Mouse (Mus musculus) liver, embryonic 11.5 days (tissue): ENCODE measurements around the gene Mipol1. TPM values are rescaled to one million over a fixed set of nuclear protein-coding genes. Genes with fewer than 3 reads are reported as not detected.

Source experiments
- ATAC-seq: fragments of 200-750 bp; cut with Nextera tagmentation; replicated peaks from 2 replicates; pipeline ENCODE4 v1.8.0; 2017; ENCODE audit warnings: moderate number of reproducible peaks, mild to moderate bottlenecking, moderate TSS enrichment, moderate library complexity; ENCODE audit not compliant: low FRiP score
- DNase-seq: peaks from one replicate; pipeline ENCODE4 v3.0.0-alpha.2; 2017; ENCODE audit warnings: low spot score
- H3K27ac ChIP-seq: fragments of 300-500 bp; sonication (generic); 2 replicates; pipeline ENCODE4 v1.5.1; 2014; ENCODE audit warnings: mild to moderate bottlenecking, low read depth, low read length, control low read depth
- H3K27me3 ChIP-seq: fragments of 300-500 bp; sonication (generic); replicated peaks from 2 replicates; pipeline ENCODE4 v1.6.1; 2014; ENCODE audit warnings: low read length, mixed read lengths; ENCODE audit not compliant: control insufficient read depth, insufficient read depth
- H3K36me3 ChIP-seq: fragments of 300-500 bp; sonication (generic); 2 replicates; pipeline ENCODE4 v1.6.1; 2014; ENCODE audit warnings: mild to moderate bottlenecking, low read length, moderate library complexity, mixed read lengths; ENCODE audit not compliant: control insufficient read depth, insufficient read depth
- H3K4me1 ChIP-seq: fragments of 300-500 bp; sonication (generic); replicated peaks from 2 replicates; pipeline ENCODE4 v1.6.1; 2014; ENCODE audit warnings: low read length, mixed read lengths; ENCODE audit not compliant: control insufficient read depth, insufficient read depth
- H3K4me2 ChIP-seq: fragments of 300-500 bp; sonication (generic); 2 replicates; pipeline ENCODE4 v1.6.1; 2014; ENCODE audit warnings: mild to moderate bottlenecking, control low read depth, moderate library complexity
- H3K4me3 ChIP-seq: fragments of 300-500 bp; sonication (generic); 2 replicates; pipeline ENCODE4 v1.5.1; 2014; ENCODE audit warnings: low read depth, low read length, control low read depth
- H3K9ac ChIP-seq: fragments of 300-500 bp; sonication (generic); 2 replicates; pipeline ENCODE4 v1.6.1; 2014; ENCODE audit warnings: low read depth, low read length, control low read depth
- H3K9me3 ChIP-seq: fragments of 300-500 bp; sonication (generic); 2 replicates; pipeline ENCODE4 v1.6.1; 2016; ENCODE audit warnings: low read length, inconsistent platforms, mixed read lengths; ENCODE audit not compliant: control insufficient read depth
- WGBS: fragments of 180-500 bp; shearing (Covaris S2); extraction: QIAGEN DNeasy Blood & Tissue Kit; methylation state at CpG from one replicate; pipeline ENCODE4 v1.1.7; 2014; 5-methylcytosine and 5-hydroxymethylcytosine counted together
- polyA plus RNA-seq: library from polyadenylated mRNA; unstranded; fragments of >200 nt; fragmentation: Nextera tagmentation; extraction: Ambion mirVana; gene quantifications from 2 replicates; pipeline ENCODE4 v1.2.1, GENCODE M21; 2014

Gene Mipol1
- polyA plus RNA-seq, 1 experiment from 2014 or later: 11.0 TPM

DNA sequence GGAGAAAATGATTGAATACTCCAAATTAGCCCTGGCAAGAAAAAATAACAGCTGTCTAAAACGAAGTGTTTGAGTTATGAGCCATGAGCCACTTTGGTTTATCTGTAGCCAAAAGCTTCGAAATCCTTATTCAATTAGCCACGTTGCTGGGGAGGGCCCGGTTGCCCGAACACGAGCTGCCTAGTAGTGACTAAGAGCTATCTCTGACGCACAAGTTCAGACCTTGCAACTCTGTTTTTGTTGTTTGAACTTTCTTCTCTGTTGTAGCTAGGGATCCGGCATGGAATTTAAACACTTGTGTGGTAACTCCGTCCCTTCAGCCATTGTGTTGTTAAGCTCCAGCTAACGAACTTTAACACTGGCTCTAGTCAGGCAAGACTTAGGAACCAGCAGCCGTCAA, 278.7 kb downstream of the Mipol1 start:
- Histone ChIP-seq H3K27ac (no peak overlapping the region), H3K4me2 (no peak overlapping the region), H3K27me3 (no peaks in the 10 kb centered on the region), H3K36me3 (no peaks in the 10 kb centered on the region), H3K9ac (no peak overlapping the region), H3K4me1 (no peaks in the 10 kb centered on the region), H3K9me3 (no peaks in the 10 kb centered on the region), H3K4me3 (no peak overlapping the region)
- 62% methylated on average over 11 of the region's 11 CpGs for WGBS
- DNase-seq: no peak
- no peak for ATAC-seq

DNA sequence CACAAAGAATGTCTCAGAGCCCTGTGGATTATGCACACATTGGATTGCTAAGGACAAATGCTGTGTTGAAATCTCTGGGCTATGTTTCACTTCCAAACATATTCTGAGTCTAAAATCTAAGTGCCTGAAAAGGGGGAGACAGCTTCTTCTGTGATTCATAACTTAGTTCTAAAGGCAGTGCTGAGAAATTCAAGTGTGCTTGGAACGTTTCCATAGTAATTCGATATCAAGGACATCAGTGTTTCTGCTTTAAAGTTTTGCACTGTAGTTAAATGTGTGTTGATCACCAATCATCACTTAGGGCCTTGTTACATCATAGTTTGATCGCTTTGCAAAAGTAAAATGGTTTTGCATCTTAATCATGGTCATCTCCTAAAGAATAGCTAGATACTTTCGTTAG, 279.5 kb downstream of the Mipol1 start:
- Histone ChIP-seq H3K27ac (no peak overlapping the region), H3K27me3 (no peaks in the 10 kb centered on the region), H3K4me1 (no peaks in the 10 kb centered on the region), H3K9ac (no peak overlapping the region), H3K36me3 (no peaks in the 10 kb centered on the region), H3K4me2 (no peak overlapping the region), H3K9me3 (no peaks in the 10 kb centered on the region), H3K4me3 (no peak overlapping the region)
- DNase-seq (no peak), ATAC-seq (no peak)
- WGBS: 74% methylated on average over 4 of the region's 4 CpGs

DNA sequence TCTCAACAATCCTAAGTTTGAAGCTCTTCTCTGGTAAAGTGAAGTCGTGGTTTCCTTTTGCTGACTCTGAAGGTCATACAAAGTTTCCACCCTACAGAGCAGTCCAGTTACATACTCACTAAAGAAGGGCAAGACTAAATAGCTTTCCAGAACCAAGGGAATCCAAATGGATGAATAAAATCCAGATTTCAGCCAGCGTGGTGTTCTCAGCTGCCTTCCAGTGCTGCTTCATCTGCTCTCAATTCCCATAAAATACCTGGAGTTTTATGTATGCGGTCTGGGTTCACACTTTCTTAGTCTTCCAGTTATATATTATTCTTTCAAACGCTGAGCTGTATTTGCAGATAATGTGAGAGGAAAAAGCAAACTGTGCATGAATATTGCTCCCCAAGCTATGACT, 280.9 kb downstream of the Mipol1 start:
- ATAC-seq: no peak

DNA sequence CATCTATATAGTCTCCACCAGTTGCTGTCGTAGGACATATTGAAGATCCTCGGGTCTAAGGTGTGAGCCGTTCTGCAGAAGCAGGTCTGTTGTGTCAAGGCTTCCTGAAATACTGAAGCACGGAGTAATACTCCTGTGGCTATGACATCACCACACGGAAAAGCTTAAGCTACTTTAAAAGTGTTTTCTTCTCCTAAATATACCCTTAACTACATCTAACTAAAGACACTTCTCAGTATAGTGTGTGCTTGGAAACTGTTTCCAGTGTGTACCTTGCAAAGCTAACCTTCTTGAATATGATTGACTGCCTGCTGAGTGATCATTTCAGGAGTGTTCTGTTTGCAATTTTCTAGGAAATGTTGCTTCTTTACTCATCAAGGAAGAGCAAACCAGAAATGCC, 281.3 kb downstream of the Mipol1 start:
- WGBS: 83% methylated on average over 5 of the region's 5 CpGs
- H3K4me1 ChIP-seq: no peaks in the 10 kb centered on the region
- ATAC-seq (no peak), DNase-seq (no peak)
- no peak overlapping the region for H3K9ac ChIP-seq
- H3K4me3 ChIP-seq: no peak overlapping the region
- no peak overlapping the region for H3K4me2 ChIP-seq
- H3K27ac ChIP-seq: no peak overlapping the region
- H3K36me3 ChIP-seq: no peaks in the 10 kb centered on the region
- H3K9me3 ChIP-seq: no peaks in the 10 kb centered on the region
- no peaks in the 10 kb centered on the region for H3K27me3 ChIP-seq

More for the DNA sequence above, 280.9 kb downstream of the Mipol1 start:
- Histone ChIP-seq H3K9ac (no peak overlapping the region), H3K4me2 (no peak overlapping the region), H3K9me3 (no peaks in the 10 kb centered on the region), H3K4me3 (no peak overlapping the region), H3K27me3 (no peaks in the 10 kb centered on the region), H3K4me1 (no peaks in the 10 kb centered on the region), H3K36me3 (no peaks in the 10 kb centered on the region), H3K27ac (no peak overlapping the region)
- no peak for DNase-seq
- WGBS: 82% methylated on average over 4 of the region's 4 CpGs

DNA sequence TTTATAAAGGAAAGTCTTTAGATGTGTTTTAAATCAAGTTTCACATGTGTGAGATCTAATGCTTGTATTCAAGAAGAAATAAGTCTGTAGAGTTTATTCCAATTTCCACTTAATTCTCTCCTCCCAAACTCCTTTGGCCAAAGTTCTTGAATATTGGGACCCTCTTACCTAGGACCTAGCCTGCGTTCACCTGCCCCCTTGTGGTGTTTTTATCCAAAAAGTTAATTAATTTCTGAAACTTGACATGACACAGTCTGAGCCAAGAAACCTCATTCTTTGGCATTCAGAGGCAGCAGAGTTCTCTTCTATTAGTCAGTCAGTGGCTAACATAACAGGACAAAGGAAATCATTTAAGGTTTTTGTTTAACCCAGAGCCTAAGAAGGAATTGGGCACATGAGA, 284.3 kb downstream of the Mipol1 start:
- Histone ChIP-seq H3K4me1 (no peaks in the 10 kb centered on the region), H3K27me3 (no peaks in the 10 kb centered on the region), H3K4me2 (no peak overlapping the region), H3K9me3 (no peaks in the 10 kb centered on the region), H3K27ac (no peak overlapping the region), H3K36me3 (no peaks in the 10 kb centered on the region), H3K4me3 (no peak overlapping the region), H3K9ac (no peak overlapping the region)
- ATAC-seq (no peak), DNase-seq (no peak)
- WGBS: 50% methylated on average over 1 of the region's 1 CpGs

DNA sequence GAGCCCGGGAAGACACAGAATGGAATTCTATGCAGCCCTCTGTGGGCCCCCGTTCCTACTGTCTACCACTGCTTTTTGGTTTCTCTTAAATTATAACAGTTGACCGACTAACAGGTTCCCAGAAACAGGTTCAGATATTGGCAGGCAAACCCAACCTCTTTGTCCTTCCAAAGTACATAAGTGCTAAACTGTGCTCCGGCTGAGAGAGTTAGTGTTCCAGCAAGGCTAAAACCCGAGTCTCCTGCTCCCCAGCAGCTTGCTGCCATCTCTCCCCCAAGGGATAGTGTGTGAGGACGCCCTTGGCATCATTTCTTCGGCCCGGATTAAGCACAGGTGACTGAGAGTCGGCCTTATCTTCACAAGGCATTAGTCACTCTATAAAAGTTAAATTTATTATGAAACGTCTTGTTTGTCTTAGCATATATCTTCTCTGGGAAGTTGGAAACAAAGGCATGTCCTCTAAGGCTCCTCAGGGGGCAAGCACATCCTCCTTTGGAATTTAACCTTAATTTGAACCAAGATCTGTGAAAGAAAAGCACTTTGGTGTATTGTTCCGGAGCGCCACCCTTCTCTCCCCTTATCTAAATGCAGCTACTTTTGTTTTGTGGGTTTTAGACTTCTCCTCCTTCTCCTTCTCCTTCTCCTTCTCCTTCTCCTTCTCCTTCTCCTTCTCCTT, 285.6 kb downstream of the Mipol1 start:
- DNase-seq: no peak
- 52% methylated on average over 12 of the region's 12 CpGs for WGBS
- Histone ChIP-seq H3K9me3 (no peaks in the 10 kb centered on the region), H3K4me2 (no peak overlapping the region), H3K27ac (no peak overlapping the region), H3K4me3 (no peak overlapping the region), H3K9ac (no peak overlapping the region), H3K27me3 (no peaks in the 10 kb centered on the region), H3K4me1 (no peaks in the 10 kb centered on the region), H3K36me3 (no peaks in the 10 kb centered on the region)
- ATAC-seq: no peak

DNA sequence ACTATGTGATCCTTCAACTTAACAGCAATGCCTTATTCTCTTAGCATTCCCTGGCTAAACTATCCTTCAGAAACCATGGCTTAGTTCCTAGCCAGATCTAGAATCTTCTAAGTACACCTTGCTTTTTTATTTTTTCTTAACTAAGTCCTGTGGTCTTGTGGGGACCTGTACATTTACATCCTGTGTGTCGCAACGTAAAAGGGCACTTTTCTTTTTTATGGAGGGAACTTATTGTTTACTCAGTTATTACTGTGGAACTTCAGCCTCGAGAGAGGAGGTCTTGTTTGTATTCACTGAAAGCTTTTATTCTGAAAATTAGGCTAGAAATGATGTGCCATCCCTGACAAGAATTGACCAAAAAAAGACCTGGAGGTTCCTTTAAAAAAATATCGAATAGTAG, 298.1 kb downstream of the Mipol1 start:
- WGBS: 65% methylated on average over 4 of the region's 4 CpGs
- no peak overlapping the region for H3K27ac ChIP-seq
- H3K9ac ChIP-seq: no peak overlapping the region
- H3K4me3 ChIP-seq: no peak overlapping the region
- H3K27me3 ChIP-seq: peaks cover 22% of the 10 kb centered on the region
- ATAC-seq (no peak), DNase-seq (no peak)
- H3K36me3 ChIP-seq: no peaks in the 10 kb centered on the region
- no peak overlapping the region for H3K4me2 ChIP-seq
- H3K9me3 ChIP-seq: no peaks in the 10 kb centered on the region
- H3K4me1 ChIP-seq: no peaks in the 10 kb centered on the region

DNA sequence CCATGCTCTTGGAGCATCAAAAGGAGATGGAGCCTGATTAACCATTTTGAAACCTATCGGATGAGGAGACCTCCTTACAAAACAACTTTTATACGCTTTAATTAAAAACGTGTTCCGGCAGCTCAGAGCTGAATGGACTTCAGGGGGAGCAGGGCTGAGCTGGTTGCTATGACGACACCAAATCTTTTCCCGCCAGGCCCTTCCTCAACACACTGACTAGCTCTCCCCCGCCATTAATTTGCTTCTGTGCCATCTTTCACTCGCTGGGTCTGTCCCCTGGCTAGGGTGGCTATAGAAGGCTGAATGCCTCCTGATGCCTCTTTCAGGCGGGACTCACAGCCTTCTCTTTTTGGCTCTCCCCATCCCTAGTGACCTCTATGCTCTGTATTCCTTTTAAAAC, 300.2 kb downstream of the Mipol1 start:
- WGBS: 36% methylated on average over 9 of the region's 9 CpGs
- DNase-seq (no peak), ATAC-seq (no peak)
- Histone ChIP-seq H3K9ac (no peak overlapping the region), H3K9me3 (no peaks in the 10 kb centered on the region), H3K4me3 (no peak overlapping the region), H3K27ac (no peak overlapping the region), H3K36me3 (no peaks in the 10 kb centered on the region), H3K27me3 (peaks cover 43% of the 10 kb centered on the region), H3K4me1 (no peaks in the 10 kb centered on the region), H3K4me2 (no peak overlapping the region)

DNA sequence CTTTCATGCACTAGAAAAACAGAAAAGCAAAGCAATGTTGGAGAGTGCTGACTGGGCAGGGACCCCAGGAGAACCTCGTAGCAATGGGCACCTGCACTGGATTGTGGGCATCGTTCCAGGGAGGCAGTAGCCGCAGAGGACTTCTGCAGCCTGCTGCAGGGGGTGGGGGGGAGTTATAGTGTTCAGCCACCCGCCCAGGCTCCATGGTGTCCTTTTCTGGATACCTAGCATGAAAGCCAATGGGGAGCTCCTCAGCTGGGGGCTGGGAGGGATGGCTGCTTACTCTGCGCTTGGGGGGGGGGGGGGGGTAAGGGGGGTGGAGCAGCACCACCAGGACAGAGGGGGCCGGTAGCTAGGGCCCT, 304.3 kb downstream of the Mipol1 start:
- DNase-seq: no peak
- Histone ChIP-seq H3K4me3 (no peak overlapping the region), H3K36me3 (no peaks in the 10 kb centered on the region), H3K9ac (no peak overlapping the region), H3K4me1 (no peaks in the 10 kb centered on the region), H3K9me3 (no peaks in the 10 kb centered on the region), H3K4me2 (peak overlapping the region; percentile 25), H3K27me3 (peaks cover 79% of the 10 kb centered on the region), H3K27ac (no peak overlapping the region)
- peak; percentile 29 for ATAC-seq
- WGBS: 2% methylated on average over 6 of the region's 6 CpGs
